Mouse (Mus musculus): Measurements from ENCODE around the gene Atl3.

GRCm38 (mm10) chr19:7523292-7523691 lies 29.5 kb downstream of the Atl3 start:
- TF ChIP-seq CTCF (IDR thresholded peaks at IDR 0.05) (peak; percentile 58), EP300 (IDR thresholded peaks at IDR 0.05; ENCODE audit: insufficient read depth, low read depth, low read length) (no peak)

Measured in heart, adult 2 months (tissue).